Mouse (Mus musculus): ENCODE data around the gene Retreg1. TPM values are rescaled to one million over a fixed set of nuclear protein-coding genes. Genes with fewer than 3 reads are reported as not detected.

The Retreg1 gene
- total and polyA plus RNA-seq, 3 experiments: 17.5 to 28.7 (median 19.0) TPM

- no peak overlapping the region for H3K4me2 ChIP-seq (ENCODE audit: insufficient read depth, low read depth, poor library complexity, severe bottlenecking)
- no peaks in the 10 kb centered on the region for H3K79me2 ChIP-seq (replicated peaks; ENCODE audit: control insufficient read depth, extremely low read depth, insufficient read depth, poor library complexity, severe bottlenecking)
- in situ Hi-C loops (cut with MboI; ENCODE audit: low pct_ligation_motif_present, low pct_unique_long_range_greater_than_20kb, low sequenced_read_pairs) (no loop called here), dilution Hi-C loops (cut with MboI; ENCODE audit: extremely low pct_ligation_motif_present, extremely low pct_unique_long_range_greater_than_20kb, low sequenced_read_pairs) (no loop called here)
- H3K9ac ChIP-seq (ENCODE audit: insufficient read depth, low read depth): no peak overlapping the region
- no peak overlapping the region for H3K27ac ChIP-seq (ENCODE audit: insufficient read depth, low read depth)
- peaks cover 3% of the 10 kb centered on the region for H3K9me3 ChIP-seq (replicated peaks; ENCODE audit: low read length)
- no peak for TF ChIP-seq POLR2AphosphoS2 (IDR thresholded peaks at IDR 0.05; ENCODE audit: low read depth, low read length)
- TF ChIP-seq NRF1 (IDR thresholded peaks at IDR 0.05; ENCODE audit: low read depth, low read length): no peak
- TF ChIP-seq ZKSCAN1 (IDR thresholded peaks at IDR 0.05; ENCODE audit: borderline replicate concordance, low read depth, low read length): no peak
- no peak for TF ChIP-seq ETS1 (conservative IDR thresholded peaks at IDR 0.05; ENCODE audit: low read depth, low read length)
- TF ChIP-seq CHD2 (IDR thresholded peaks at IDR 0.05; ENCODE audit: low read length): no peak
- TF ChIP-seq E2F4 (IDR thresholded peaks at IDR 0.05; ENCODE audit: insufficient replicate concordance, low read depth, low read length): no peak
- no peak for TF ChIP-seq MAX (IDR thresholded peaks at IDR 0.05; ENCODE audit: low read length)
- no peak for TF ChIP-seq TCF12 (IDR thresholded peaks at IDR 0.05; ENCODE audit: low read depth, low read length)
- no peak for TF ChIP-seq USF2 (conservative IDR thresholded peaks at IDR 0.05; ENCODE audit: low read depth, low read length)
- TF ChIP-seq NELFE (IDR thresholded peaks at IDR 0.05; ENCODE audit: low read depth, low read length): no peak
- TF ChIP-seq UBTF (IDR thresholded peaks at IDR 0.05; ENCODE audit: low read depth, low read length): no peak
- no peak for TF ChIP-seq RAD21 (IDR thresholded peaks at IDR 0.05; ENCODE audit: low read depth, low read length)
- H3K4me1 ChIP-seq (ENCODE audit: control insufficient read depth in 1 of 2, insufficient read depth in 2 of 2): peaks cover 3 to 28% of the 10 kb centered on the region in 2 experiments; a peak in 3 of 4 replicates
- H3K27me3 ChIP-seq (replicated peaks): no peaks in the 10 kb centered on the region
- no peak overlapping the region for H3K4me3 ChIP-seq (replicated peaks in 1 of 3; ENCODE audit: low read depth in 2 of 3, low read length in 2 of 3, poor library complexity in 1 of 3)
- H3K36me3 ChIP-seq (replicated peaks in 1 of 2; ENCODE audit: control insufficient read depth in 1 of 2, insufficient read depth in 1 of 2, low read length in 1 of 2): peaks cover 0 to 6% of the 10 kb centered on the region in 2 experiments
- DNase-seq (ENCODE audit: extremely low read depth): no peak
These were observed 26.1 kb downstream of the Retreg1 start for GRCm38 (mm10) chr15:25869129-25869528.

- H3K4me3 ChIP-seq (replicated peaks in 1 of 3; ENCODE audit: low read depth in 2 of 3, low read length in 2 of 3, poor library complexity in 1 of 3): no peak overlapping the region
- peaks cover 0 to 5% of the 10 kb centered on the region in 2 experiments for H3K36me3 ChIP-seq (replicated peaks in 1 of 2; ENCODE audit: control insufficient read depth in 1 of 2, insufficient read depth in 1 of 2, low read length in 1 of 2)
- no peak overlapping the region for H3K9ac ChIP-seq (ENCODE audit: insufficient read depth, low read depth)
- no peak for TF ChIP-seq ZKSCAN1 (IDR thresholded peaks at IDR 0.05; ENCODE audit: borderline replicate concordance, low read depth, low read length)
- no peak for TF ChIP-seq SMC3 (IDR thresholded peaks at IDR 0.05; ENCODE audit: low read depth, low read length)
- no peak for TF ChIP-seq JUND (conservative IDR thresholded peaks at IDR 0.05; ENCODE audit: low read depth, low read length)
- no peak for TF ChIP-seq KAT2A (IDR thresholded peaks at IDR 0.05; ENCODE audit: insufficient replicate concordance, low read length)
- no peak for TF ChIP-seq ELF1 (IDR thresholded peaks at IDR 0.05; ENCODE audit: low read depth, low read length)
- TF ChIP-seq E2F4 (IDR thresholded peaks at IDR 0.05; ENCODE audit: insufficient replicate concordance, low read depth, low read length): no peak
- TF ChIP-seq JUN (IDR thresholded peaks at IDR 0.05; ENCODE audit: insufficient read depth, low read depth, low read length): no peak
- no peak for TF ChIP-seq GABPA (IDR thresholded peaks at IDR 0.05; ENCODE audit: insufficient replicate concordance, low read depth, low read length)
- TF ChIP-seq CTCF (conservative IDR thresholded peaks at IDR 0.05 in 1 of 2, IDR thresholded peaks at IDR 0.05 in 1 of 2; ENCODE audit: low read depth in 2 of 2, low read length in 2 of 2): no peak
- no peak for TF ChIP-seq MYC (IDR thresholded peaks at IDR 0.05; ENCODE audit: low read depth, low read length)
- TF ChIP-seq USF2 (conservative IDR thresholded peaks at IDR 0.05; ENCODE audit: low read depth, low read length): no peak
- no peak for TF ChIP-seq SIN3A (IDR thresholded peaks at IDR 0.05; ENCODE audit: low read length)
- TF ChIP-seq TCF12 (IDR thresholded peaks at IDR 0.05; ENCODE audit: low read depth, low read length): no peak
- TF ChIP-seq RCOR1 (conservative IDR thresholded peaks at IDR 0.05; ENCODE audit: low read depth, low read length): no peak
- TF ChIP-seq NRF1 (IDR thresholded peaks at IDR 0.05; ENCODE audit: low read depth, low read length): no peak
- no peak overlapping the region for H3K4me2 ChIP-seq (ENCODE audit: insufficient read depth, low read depth, poor library complexity, severe bottlenecking)
- dilution Hi-C loops (cut with MboI; ENCODE audit: extremely low pct_ligation_motif_present, extremely low pct_unique_long_range_greater_than_20kb, low sequenced_read_pairs): no loop called here
- DNase-seq (ENCODE audit: extremely low read depth): no peak
- no peaks in the 10 kb centered on the region for H3K79me2 ChIP-seq (replicated peaks; ENCODE audit: control insufficient read depth, extremely low read depth, insufficient read depth, poor library complexity, severe bottlenecking)
- in situ Hi-C loops (cut with MboI; ENCODE audit: low pct_ligation_motif_present, low pct_unique_long_range_greater_than_20kb, low sequenced_read_pairs): no loop called here
- no peak overlapping the region for H3K27ac ChIP-seq (ENCODE audit: insufficient read depth, low read depth)
- peaks cover 0 to 12% of the 10 kb centered on the region in 2 experiments; a peak in 1 of 4 replicates for H3K4me1 ChIP-seq (ENCODE audit: control insufficient read depth in 1 of 2, insufficient read depth in 2 of 2)
- H3K27me3 ChIP-seq (replicated peaks): no peaks in the 10 kb centered on the region
- H3K9me3 ChIP-seq (replicated peaks; ENCODE audit: low read length): no peaks in the 10 kb centered on the region
These were observed 28.5 kb downstream of the Retreg1 start for GRCm38 (mm10) chr15:25871470-25871869.
